Comparison of ENCODE assay signal across 17 mouse cellular contexts in the genomic region with DNA sequence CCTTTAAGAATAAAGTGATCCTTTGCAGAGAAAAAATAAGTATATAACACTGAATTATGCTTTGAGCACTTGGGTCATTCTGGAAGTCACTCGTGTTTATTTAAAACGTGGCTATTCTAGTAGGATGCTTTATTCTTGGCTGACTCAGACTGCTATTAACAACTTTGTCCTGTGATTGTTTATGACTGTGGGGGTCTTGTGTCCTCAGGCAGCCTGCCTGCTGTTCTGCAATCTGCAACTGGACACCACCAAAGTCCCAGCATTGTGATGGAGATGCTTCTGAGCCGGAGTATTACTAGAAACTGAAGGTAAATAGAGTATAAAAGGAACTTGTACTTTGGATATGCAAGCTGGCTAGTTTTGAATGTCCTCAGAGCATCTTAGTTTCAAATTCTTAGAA.
"Had no signal": no experiment of that assay in that cellular context is flagged by ENCODE, and none has a peak within 500 bp of the region (broad histone marks: within the 10 kb centered on the region; RNA-seq: fewer than 3 reads in every experiment).

No protein-coding gene starts in this region.

- ATAC-seq: midbrain, embryonic 16.5 days had no signal

- H3K27ac ChIP-seq: midbrain, embryonic 10.5 days; midbrain, embryonic 12.5 days; neural tube, embryonic 13.5 days; neural tube, embryonic 15.5 days had no signal

- H3K4me2 ChIP-seq: lung, embryonic 14.5 days; midbrain, embryonic 12.5 days; neural tube, embryonic 13.5 days; neural tube, embryonic 15.5 days had no signal

- H3K9ac ChIP-seq: lung, embryonic 14.5 days; midbrain, embryonic 12.5 days; neural tube, embryonic 13.5 days; neural tube, embryonic 15.5 days had no signal

- H3K4me1 ChIP-seq: midbrain, embryonic 12.5 days; neural tube, embryonic 13.5 days; neural tube, embryonic 15.5 days had no signal

- DNase-seq: lung, adult 18-20 months; lung, embryonic 14.5 days; lung, postnatal 10 days; lung, postnatal 4 days; midbrain, embryonic 14.5 days; right cerebral cortex, postnatal 25 days; right cerebral cortex, postnatal 4 days; spleen, adult 18-20 months; thymus, adult 18-20 months; thymus, postnatal 14 days; thymus, postnatal 36 days had no signal

- H3K9me3 ChIP-seq: midbrain, embryonic 10.5 days; midbrain, embryonic 12.5 days; neural tube, embryonic 13.5 days; neural tube, embryonic 15.5 days had no signal

- H3K36me3 ChIP-seq: midbrain, embryonic 10.5 days; midbrain, embryonic 12.5 days; neural tube, embryonic 13.5 days; neural tube, embryonic 15.5 days had no signal

- H3K27me3 ChIP-seq: midbrain, embryonic 12.5 days; neural tube, embryonic 13.5 days; neural tube, embryonic 15.5 days had no signal

- H3K4me3 ChIP-seq: midbrain, embryonic 10.5 days; midbrain, embryonic 12.5 days; myocyte; neural tube, embryonic 13.5 days; neural tube, embryonic 15.5 days had no signal
